Mouse (Mus musculus) lung, postnatal 4 days (tissue): Measurements from ENCODE around the gene Chst4.
"Not testable (repeated sequence)": the region's sequence is repeated elsewhere in the genome, so short reads cannot be mapped to it uniquely, and the experiment has no call there.

Experiments
- DNase-seq, 2 experiments: peaks; one replicate each; pipeline ENCODE4 v3.0.0; 2021

Gene Chst4

DNA sequence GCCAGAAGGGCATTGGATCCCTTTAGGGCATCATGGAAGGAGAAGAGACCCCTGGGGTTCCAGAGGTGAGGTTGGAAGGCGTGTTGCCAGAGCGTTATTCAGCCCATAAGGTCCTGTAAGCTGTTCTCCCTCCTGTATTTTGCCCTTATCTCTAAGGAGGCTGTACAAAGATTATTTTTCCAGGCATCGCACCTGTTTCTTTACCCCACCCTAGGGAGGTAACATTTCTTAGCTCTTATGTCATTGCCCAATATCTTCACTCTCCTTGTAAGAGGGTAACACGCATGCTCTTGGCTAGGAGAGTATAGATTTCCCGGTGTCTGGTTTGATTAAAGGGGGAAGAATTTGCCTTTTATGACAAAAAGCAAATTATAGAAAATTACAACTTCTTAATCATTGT, at the start of gene Chst4:
Chst4 (minus strand) TSS at position 82 of the 400 bp plus-strand sequence.
- DNase-seq: no peak

DNA sequence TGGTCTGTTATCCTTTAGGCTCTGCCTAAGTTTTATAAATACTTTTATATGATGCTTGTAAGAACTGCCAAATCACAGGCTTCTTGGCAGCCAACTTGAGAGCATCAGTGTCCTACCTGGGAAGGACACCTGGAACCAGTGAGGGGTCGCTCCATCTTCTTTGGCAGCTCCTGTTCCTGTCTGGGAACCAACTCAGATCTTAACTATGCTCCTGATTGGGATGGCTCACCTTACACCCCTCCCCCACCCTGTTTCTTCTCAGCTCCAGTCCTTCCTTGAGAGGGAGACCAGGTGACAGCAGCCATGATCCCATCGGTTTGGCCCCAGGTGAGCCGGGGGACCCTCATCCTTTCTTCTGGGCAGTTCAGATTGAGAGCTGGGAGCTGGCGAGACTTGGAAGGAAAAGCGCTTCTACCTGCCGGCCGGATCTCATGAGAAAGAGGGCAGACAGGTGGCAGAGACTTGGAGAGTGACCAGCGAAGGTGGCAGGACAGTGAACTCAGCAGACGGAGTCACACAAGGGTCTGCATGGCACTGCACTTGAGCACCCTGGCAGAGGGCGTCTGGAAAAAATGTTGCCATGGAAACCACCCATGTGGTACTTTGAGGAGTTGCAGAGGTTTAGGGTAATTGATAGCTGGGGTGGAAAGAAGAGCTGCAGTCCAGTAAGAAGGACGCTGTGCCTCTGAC, 43.0 kb upstream of the Chst4 start:
- no peak for DNase-seq

DNA sequence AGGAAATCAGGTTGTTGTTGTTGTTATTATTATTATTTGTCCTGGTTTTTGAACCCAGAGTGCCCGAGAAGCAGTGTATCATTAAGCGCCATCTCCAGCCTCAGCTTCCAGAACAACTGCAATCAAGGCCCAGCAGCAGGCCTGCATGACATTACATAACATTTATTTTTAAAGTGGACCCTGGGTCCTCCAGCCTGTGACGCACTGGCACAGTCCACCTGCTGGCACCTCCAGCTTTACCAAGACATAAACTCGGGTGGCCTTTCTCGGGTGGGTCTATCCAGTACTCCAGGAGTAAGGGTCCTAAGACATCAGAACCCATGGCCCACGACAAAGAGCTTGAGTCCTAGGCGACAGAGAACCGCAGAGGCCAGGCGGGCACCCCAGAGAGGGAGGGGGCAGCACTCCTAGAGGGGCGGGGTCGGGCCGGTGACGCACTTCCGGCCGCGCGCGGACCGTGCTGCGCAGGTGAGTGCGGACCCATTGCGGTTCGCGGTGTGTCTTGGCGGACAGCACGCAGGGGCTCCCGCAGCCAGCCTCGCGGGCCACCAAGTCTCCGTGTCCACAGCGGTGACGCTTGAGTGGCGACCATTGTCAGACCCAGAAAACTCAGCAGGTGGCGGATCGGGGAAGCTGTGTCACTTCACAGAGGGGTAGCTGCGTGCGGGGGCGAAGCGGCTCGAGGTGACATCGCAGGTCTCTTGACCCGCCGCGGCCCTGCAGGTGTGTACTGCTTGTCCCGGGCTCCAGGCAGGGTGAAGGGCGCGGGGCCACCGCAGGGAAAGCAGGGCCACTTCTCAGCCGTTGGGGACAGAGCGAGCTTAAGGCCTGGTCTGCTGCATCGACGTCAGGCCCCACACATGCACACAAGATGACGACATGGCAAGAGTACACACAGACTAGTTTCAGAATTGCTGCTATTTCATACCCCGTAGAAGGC, 40.0 kb upstream of the Chst4 start, which contains the start of gene Zfp612:
Zfp612 (plus strand) TSS at position 465 of the 940 bp plus-strand sequence.
- peak; percentile 65 to 76 for DNase-seq

- no peak for DNase-seq
These were observed 35.0 kb upstream of the Chst4 start for GRCm38 (mm10) chr8:110074496-110074895.

GRCm38 (mm10) chr8:110071600-110071999, 32.1 kb upstream of the Chst4 start:
- DNase-seq: peak; percentile 46 to 58

DNA sequence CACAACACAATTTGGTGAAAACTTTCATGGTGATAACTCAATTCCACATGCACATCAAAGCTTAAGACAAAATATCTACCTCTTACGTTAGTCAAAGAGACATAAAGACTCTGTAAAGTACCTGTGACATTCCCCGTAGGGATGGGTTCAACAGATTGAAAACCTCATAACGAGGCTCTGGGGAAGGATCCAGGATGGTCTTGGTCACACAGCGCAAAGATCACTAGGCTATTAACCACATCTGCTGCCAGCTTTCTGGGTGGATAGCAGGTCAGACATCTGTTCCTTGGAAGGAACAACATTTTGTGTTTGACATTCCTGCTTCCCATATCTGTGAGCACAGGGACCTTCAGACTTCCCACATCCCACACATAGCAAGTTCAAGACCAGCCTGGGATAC, 30.2 kb upstream of the Chst4 start:
- no peak for DNase-seq

- no peak for DNase-seq
These were observed 26.1 kb upstream of the Chst4 start for GRCm38 (mm10) chr8:110065676-110066075.

DNA sequence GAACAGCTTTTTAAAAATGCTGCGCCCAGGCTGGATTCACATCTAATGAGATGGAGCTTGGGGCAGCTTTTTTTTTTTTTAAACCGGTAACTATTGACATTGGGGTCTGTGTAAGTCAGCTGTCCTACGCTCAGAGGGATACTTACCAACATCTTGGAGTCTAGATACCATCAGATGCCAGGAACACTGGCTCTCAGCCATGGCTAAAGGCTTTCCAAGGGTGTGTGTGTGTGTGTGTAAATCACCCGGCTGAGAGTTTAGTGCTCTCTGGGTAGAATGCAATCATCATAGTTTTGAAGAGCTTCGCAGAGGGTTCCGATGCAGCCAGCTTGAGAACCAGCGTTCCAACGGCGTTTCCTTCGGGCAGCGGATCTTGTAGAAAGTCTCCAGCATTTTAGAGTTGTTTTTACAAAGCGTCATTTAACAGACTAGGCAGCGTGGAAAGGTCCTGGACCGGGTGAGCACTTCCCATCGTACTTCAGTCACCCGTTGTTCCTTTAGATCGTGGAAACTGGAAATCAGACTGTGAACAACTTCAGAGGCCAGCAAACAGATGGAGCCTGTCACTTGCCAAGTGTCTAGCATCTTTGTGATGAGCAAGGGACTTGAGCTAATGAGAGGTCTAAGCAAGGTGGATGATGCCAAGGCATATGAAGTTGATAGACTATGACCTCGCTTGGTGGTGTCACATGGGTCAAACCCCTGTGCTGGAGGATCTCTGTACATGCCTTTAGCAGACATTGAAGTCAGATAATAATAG, 25.2 kb upstream of the Chst4 start:
- no peak for DNase-seq

GRCm38 (mm10) chr8:110064161-110064560, 24.6 kb upstream of the Chst4 start:
- no peak for DNase-seq

- DNase-seq: no peak
These were observed 18.7 kb upstream of the Chst4 start for GRCm38 (mm10) chr8:110058207-110058606.

DNA sequence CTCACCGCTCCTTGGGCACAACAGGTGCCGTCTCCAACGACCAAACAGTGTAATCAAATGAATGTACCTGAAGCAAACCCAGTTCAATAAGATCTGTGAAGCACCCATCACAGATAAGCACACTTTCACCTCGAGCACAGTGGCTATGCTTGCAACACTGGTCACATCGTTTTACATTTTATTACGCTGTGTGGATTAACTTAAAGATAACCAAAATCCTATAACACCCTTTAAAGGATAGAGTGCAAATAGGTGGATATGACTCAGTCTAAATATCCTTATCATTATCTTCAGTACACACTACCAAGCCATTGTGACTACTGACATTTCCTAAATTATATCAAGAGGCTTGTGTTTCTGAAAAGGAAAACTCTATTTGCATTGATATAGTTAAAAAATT, 11.7 kb upstream of the Chst4 start:
- no peak for DNase-seq

DNA sequence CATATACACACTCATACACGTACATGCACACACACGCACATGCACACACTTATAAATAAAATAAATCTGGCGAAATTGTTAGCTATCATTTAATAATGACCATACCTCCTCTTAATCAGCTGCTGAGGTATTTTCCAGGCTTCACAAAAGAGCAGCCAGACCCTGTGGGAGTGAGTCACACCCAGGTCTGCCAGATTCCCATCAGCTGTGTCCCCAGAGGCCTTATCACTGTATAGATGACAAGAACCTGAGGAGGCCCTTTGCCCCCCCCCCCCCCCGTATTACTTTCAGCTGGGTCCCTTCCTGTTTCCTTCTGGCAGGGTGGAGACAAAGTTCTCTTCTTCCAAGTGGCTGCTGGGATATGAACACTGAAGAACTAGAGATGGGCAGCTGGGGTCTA, 969 bp upstream of the Chst4 start:
- no peak for DNase-seq

- no peak for DNase-seq
These were observed 324 bp downstream of the Chst4 start for GRCm38 (mm10) chr8:110039216-110039615.

- no peak for DNase-seq
These were observed 3.4 kb downstream of the Chst4 start for GRCm38 (mm10) chr8:110036156-110036555.

GRCm38 (mm10) chr8:110034331-110034730, 5.2 kb downstream of the Chst4 start:
- DNase-seq: no peak

DNA sequence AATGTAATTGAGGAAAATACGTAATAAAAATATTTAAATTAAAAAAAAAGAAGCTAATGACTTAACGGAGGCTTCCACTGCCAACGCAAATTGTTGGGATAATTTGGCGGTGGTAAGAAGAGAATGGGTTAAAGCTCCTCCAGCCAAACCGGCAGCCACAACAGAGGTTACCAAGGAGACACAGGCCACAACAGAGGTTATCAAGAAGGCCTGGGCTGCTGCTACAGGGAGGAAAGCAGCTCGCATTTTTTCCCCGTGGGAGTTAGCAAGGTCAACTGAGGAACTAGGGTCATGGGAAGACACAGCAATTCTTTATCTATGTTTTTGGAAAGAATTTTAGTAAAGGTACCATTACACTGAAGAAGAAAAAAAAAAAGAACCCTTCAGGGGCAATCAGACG, 5.8 kb downstream of the Chst4 start:
- DNase-seq: not testable (repeated sequence)

GRCm38 (mm10) chr8:110022768-110023344, 16.7 kb downstream of the Chst4 start:
- no peak for DNase-seq

GRCm38 (mm10) chr8:110022081-110022480, 17.5 kb downstream of the Chst4 start:
- DNase-seq: peak in 1 of 2 experiments; percentile 14

GRCm38 (mm10) chr8:110010868-110011267, 28.7 kb downstream of the Chst4 start:
- DNase-seq: peak in 1 of 2 experiments; percentile 59

- DNase-seq: no peak
These were observed 30.5 kb downstream of the Chst4 start for GRCm38 (mm10) chr8:110008995-110009446.

DNA sequence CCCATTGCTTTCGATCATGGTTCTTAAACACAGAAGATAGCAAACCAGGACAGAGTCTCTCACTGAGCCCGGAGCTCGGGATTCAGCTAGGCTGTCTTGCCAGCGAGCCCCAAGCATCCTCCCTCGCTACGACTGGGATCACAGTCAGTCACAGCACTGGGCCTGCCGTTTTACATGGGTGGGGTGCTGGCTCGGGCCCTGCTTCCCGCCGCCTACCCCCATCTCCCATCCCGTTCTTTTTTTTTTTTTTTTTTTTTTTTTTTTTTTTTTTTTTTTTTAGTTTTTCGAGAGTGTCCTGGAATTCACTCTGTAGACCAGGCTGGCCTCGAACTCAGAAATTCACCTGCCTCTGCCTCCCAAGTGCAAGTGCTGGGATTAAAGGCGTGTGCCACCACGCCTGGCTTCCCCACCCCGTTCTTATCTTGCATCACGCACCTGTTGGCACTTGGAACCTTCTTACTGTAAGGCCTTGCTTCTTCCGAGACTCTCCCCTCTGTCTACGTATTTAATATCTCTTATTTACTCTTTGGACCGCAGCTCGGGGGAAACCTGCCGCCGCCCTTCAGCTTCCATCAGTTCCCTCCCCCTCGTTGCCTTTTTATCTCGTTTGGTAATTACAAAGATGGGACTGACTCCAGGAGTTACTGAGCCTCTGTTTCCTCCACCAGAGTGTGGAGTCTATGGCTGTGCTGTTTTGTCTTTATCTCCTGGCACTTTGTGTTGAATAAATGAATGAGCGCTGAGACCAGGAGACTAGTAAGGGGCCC, 31.1 kb downstream of the Chst4 start:
- DNase-seq: no peak
